Mouse (Mus musculus): ENCODE data around the gene Gbx1. TPM values are rescaled to one million over a fixed set of nuclear protein-coding genes. Genes with fewer than 3 reads are reported as not detected.

Gene Gbx1
- total RNA-seq, 2 experiments from 2014 or later, result not detected

DNA sequence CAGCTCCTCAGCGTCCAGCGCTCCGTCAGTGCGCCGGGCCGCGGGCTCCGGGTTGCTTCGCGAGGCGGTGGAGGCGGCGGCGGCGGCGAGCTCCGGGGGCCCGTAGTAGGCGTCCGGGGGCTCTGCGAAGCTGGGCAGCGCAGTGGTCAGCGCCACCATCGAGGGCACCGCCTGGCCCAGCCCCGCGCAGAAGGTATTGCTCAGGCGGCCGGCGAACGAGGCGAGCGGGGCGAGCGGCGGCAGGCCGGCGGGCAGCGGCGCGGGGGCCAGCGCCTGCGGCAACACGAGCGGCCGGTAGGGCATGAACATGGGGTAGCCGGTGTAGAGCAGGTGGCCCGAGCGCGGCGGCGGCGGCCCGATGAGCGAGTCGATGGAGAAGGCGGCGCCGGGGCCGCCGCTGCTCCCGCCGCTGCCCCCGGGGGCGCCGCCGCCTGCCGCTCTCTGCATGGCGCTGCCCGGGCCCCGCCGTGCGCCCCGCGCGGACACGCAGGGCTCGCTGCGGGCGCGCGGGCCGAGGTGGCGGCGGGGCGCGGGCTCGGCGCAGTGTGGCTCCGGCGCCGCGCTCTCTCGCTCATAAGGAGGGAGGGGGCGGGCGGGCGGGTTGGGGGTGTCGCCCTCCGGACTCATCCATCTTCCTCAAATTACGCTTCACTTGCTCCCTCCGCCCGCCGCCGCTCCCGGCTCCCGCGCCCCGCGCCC is 663 bp downstream of the Gbx1 start:
- no peak for ATAC-seq (replicated peaks; ENCODE audit: low FRiP score, low TSS enrichment, poor library complexity, severe bottlenecking)

DNA sequence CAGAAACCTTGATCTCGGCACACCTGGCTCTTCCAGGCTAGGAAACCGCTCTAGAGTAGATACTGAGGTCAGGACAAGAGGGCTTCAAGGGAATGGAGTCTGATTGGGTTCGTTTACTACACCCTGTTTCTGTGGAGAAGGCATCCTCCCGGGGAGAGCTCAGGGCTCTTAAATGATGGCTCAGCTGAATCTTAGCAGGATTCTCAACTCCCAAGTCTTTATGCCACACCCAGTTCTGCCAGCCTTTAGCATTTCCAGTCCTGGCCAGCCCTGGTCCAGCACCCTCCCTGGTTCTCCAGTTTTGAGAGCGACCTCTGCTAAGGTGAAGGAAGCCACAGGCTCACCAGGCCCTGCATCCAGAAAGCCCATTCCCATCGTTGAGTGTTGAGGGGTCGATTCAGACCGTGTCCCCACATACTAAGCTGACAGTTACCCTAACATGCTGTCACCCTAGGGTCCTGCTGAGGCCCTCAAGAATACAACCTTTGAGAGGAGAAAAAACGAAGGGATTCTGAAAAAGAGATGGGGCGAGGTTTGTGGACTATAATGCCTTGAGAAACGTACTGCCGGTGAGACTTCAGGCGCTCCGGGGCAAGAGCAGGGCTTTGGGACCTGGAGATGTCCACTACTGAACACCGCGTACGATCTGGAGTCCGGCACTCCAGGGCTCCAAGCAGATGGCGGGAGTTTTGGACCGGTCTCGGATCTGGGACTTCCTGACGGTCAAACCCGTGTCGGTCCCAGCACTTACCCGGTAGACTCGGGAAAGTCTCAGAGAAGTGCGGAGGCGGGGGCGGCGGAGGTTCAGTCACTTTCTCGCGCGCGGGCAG is 1.4 kb downstream of the Gbx1 start:
- no peak for ATAC-seq (replicated peaks; ENCODE audit: low FRiP score, low TSS enrichment, poor library complexity, severe bottlenecking)

DNA sequence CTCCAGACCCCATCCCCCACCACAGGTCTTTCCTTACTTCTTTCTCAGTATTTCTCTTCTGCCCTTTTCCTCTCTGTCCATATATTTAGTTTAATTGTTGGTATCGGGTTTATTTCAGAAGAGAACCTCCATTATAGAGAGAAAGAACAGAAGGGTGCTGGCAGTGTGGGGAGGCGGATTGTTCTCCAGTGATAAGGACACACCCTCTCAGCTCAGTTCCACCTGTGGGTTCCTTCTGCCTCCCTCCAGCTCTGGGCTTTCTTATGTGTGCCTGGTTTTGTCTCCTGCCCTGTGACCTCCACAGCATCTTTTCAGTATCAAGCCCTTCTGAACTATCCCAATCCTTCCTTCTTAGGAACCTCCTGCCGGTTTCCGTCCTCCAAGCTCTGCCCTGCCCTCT is 2.5 kb downstream of the Gbx1 start:
- peak; percentile 61; the same call in 1 of the 2 replicates for ATAC-seq (replicated peaks; ENCODE audit: low FRiP score, low TSS enrichment, poor library complexity, severe bottlenecking)

DNA sequence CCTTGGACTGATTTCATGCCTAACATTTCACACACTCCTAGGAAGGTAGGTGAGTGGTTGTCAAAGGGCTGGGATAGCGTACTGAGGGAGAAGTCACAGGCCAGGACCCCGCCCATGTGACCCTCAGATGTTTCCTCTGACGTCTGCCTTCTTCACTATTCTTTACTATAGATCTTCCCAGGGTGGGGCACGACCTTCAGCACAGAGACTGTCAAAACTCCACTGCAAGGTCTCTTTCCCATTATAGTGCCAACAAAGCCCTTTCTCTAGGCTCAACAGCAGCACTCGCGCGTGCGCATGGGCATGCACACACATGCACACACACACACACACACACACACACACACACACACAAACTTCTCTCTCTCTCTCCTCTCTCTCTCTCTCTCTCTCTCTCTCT is 3.2 kb downstream of the Gbx1 start:
- no peak for ATAC-seq (replicated peaks; ENCODE audit: low FRiP score, low TSS enrichment, poor library complexity, severe bottlenecking)

DNA sequence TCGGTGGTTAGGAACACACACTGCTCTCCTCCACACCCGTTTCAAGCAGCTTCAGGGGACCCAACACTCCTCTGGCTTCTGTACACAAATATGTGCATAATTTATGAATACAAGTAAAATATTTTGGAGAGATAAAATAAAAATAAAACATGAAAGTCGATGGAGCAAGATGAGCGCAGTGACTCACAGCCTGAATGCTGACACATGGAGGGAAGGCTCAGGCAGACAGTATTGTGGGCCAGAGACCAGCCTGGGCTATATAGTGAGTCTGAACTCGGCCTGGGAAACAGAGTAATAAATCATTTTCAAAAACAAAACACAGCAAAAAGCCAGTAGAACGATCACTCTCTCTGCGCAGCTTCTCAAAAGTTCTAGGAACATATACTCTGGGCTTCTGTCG is 5.6 kb downstream of the Gbx1 start:
- no peak for ATAC-seq (replicated peaks; ENCODE audit: low FRiP score, low TSS enrichment, poor library complexity, severe bottlenecking)

DNA sequence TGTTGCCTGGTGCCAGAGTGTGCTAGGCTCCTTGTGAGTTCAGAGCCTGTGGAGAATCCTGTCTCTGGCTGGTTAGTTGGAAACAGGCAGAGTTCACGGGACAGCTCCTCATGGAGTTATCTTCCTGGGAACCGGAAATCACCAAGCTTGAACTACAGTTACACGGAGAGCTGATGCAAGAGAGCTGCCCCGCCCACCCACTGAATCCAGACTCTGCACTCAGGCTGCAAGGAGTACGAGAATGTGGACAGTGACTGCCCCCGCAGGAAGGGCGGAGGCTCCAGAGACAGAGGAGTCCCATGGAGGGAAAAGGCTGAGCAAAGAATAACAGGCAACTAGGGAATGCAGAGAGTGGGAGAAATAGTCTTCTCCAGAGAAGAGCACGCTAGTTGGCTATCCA is 14.7 kb downstream of the Gbx1 start:
- no peak for ATAC-seq (replicated peaks; ENCODE audit: low FRiP score, low TSS enrichment, poor library complexity, severe bottlenecking)

DNA sequence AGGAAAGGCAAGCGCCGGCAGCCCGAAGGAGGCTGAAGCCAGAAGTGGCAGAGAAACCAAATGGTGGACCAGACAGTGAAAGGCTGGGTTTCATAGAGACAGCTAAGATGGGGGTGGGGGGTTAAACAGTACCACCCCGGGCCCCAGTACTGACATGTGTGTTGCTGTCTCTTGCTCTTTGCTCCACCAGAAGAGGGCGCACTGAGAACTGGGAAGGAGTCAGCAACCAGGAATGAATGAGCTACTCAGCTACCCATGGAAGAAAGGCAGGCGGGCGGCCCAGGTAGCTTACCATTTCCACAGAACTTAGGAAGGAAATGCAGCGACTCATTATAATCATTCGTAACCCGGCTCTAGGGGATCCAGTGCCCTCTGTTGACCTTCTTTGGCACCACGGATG is 16.4 kb downstream of the Gbx1 start:
- ATAC-seq (replicated peaks; ENCODE audit: low FRiP score, low TSS enrichment, poor library complexity, severe bottlenecking), result peak; percentile 38; the same call in 1 of the 2 replicates

DNA sequence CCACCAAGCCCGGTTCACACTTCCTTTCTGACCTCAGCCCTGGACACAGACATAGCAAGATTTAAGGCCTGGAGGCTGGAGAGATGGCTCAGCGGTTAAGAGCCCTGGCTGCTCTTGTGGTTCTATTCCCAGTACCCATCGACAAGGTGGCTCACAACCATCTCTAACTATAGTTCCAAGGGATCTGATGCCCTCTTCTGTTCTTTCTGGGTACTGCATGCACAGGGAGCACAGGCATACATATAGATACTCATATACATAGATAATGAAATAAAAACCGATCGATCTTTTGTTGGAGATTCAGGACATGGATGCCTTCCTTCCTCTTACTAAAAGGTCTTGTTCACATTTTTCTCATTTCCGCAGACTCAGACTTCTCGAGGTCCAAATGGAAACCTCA is 18.6 kb downstream of the Gbx1 start:
- ATAC-seq (replicated peaks; ENCODE audit: low FRiP score, low TSS enrichment, poor library complexity, severe bottlenecking), result no peak

DNA sequence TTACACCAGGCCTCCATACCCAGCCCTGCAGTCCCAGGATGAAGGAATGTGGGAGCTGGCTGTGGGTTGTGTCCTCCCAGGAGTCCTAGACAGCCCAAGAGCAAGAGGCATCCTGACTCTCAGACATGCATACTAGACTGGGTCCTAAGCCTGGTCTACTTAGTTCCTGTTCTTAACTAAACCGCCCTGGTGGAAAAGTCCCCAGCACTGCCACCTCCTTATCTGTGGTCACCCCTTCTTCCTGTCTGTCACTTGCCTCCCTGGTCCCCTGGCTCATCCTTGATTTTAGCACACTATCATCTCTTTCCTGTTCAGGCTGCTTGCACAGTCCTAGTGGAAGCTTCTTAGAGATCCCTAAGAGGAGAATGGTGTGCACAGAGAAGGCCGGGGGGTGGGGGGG is 21.5 kb downstream of the Gbx1 start:
- peak; percentile 59; the same call in 1 of the 2 replicates for ATAC-seq (replicated peaks; ENCODE audit: low FRiP score, low TSS enrichment, poor library complexity, severe bottlenecking)

DNA sequence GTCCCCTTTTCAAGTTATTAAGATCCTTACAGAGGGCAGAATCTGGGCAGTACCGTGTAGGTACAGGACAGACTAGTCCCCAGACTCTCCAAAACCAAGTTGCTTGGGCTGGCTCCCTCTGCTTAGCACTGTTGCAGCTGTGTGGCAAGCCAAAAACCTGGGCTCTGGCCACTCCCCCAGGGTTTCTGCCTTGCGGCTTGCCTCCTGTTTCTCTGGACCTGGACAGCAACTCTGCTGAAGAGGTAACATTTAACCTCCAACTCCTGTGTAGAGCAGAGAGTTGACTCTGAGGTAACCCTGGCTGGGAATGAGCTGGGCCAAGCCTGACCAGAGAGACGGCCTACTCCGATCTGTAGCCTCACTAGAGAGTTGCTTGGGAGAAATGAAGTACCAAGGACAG is 24.2 kb downstream of the Gbx1 start:
- ATAC-seq (replicated peaks; ENCODE audit: low FRiP score, low TSS enrichment, poor library complexity, severe bottlenecking), result no peak

DNA sequence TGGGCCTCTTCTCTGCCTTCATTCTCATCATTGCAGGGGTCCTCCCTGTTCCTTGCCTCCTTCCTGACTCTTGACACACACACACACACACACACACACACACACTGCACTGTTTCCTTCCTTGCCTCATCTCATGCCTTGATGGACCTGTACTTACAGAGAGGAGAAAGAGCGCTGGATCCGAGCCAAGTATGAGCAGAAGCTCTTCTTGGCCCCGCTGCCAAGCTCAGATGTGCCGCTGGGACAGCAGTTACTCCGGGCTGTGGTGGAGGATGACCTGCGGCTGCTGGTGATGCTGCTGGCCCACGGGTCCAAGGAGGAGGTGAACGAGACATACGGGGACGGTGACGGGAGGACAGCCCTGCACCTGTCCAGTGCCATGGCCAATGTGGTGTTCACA is 26.2 kb downstream of the Gbx1 start:
- no peak for ATAC-seq (replicated peaks; ENCODE audit: low FRiP score, low TSS enrichment, poor library complexity, severe bottlenecking)

DNA sequence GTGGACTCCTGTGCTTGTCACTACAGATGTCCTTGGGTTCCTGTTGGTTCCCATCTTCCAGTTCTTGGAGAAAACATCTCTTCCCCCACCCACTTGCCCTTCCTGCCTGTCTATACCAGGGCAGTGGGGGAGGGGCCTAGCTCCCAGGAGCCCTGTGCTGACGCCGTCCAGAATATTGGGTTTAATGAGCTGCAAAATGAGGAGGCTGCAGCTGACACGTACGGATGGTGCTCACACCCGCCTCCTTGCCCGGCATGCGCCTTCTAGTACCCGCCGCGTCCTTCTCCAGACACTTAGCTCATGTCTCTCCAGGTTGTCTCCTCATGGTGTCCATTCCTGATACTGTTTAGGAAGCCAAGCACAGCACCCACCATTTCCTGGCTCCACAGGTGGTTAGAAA is 27.9 kb downstream of the Gbx1 start:
- no peak for ATAC-seq (replicated peaks; ENCODE audit: low FRiP score, low TSS enrichment, poor library complexity, severe bottlenecking)

DNA sequence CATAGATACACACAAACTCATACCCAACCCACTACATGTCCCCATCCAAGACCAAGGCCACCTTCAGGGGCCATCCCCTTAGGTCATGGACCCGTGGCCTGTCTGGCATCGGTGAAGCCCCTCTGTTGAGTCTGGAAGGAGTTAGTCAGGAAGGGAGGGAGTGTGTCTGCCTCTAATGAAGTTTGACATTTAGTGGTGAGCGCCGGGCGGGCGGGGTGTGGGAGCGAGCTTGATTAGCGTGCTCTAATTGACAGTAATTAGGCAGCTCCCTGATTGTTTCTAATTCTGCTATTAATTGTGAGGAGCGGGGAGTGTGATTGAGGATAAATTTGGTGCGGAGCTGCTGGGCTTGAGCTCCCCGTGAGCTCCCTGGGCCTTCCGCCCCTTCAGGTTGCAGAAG is 29.5 kb downstream of the Gbx1 start:
- ATAC-seq (replicated peaks; ENCODE audit: low FRiP score, low TSS enrichment, poor library complexity, severe bottlenecking), result no peak

DNA sequence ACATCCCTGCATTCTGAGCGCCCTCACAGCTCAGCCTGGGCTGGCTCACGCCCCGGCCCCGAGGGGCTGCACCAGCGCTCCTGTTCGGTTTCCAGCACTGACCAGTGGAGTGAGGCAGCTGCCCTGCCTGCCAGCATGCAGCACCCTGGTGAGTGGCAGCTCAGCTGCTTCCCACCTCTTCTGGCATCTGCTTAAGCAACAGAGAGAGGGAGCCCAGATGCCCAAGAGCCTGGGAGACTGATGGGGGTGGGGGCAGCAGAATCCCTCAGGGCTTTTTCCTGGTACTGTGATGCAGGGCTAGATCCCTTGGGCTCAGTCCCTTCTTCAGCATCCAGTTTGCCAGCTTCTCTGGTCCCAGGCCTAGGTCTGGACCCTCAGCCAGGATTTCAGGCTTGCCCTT is 30.2 kb downstream of the Gbx1 start:
- ATAC-seq (replicated peaks; ENCODE audit: low FRiP score, low TSS enrichment, poor library complexity, severe bottlenecking), result no peak

DNA sequence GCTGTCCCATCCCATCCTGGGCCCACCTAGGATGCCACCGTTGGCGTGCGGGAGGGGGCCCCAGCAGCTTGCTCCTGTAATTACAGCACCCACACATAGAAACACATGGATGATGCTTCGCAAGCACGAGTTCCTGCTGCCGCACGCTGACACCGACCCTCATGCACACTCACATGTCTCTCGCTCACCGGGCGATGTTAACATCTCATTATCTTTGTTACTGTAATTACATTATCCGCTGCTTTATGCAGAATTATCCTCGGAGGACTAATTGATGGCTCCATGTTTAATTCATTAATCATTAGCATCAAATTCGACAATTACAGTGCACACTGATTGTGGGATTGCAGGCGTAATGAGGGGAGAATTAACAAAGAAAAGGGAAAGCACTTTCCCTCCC is 32.0 kb downstream of the Gbx1 start:
- no peak for ATAC-seq (replicated peaks; ENCODE audit: low FRiP score, low TSS enrichment, poor library complexity, severe bottlenecking)

DNA sequence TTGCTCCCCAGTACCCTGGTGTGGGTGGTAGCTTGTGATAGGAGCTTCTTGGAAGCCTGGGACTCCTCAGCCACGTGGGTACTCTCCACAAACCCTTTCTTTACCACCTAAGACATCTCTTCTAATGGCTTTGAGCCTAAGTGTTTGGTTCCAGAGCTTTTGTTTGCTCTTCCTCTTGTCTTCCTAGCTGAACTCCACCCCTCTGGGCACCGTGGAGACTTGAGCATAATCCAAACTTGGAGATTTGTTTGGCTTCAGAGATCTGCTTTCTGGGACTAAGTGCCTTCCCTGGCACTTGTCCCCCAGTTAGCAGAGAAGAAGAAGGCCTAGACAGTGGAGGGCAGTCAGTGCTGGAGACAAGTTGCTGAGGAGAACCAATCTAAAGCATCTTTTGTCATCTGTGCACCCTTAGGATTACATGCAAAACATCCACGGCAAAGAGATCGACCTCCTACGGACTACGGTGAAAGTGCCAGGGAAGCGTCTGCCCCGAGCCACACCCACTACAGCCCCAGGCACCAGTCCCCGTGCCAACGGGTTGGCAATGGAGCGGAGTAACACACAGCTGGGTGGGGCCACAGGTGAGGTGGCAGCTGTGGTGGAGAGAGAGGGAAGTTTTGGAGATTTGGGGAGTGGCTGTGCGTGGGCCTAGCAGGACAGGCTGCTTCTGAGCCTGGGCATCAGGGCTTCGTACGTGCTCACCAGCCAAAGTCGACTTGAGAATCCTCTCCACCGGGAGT is 34.3 kb downstream of the Gbx1 start:
- ATAC-seq (replicated peaks; ENCODE audit: low FRiP score, low TSS enrichment, poor library complexity, severe bottlenecking), result no peak

DNA sequence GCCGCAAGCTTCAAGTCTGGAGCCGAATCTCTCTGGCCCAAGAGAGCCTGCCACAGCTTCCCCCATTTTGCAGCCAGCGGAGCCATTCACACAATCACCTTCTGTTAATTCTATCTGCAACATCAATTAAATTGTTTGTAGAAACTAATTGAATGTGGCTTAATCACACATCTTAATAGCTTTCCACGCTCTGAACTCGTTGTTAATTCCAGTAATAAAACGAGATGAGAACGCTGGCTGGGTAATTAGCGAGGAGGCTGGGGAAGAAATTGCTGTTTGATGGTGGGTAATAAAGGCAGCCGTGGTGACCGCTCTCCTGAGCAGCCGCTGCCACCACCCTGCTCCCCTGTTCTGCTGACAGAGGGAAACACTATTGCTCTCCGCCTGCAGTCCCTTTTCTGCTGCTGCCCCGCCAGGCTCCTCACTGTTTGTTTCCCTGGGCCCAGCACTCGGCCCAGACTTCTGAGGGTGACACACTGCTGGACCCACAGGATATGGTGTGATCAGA is 36.5 kb downstream of the Gbx1 start:
- no peak for ATAC-seq (replicated peaks; ENCODE audit: low FRiP score, low TSS enrichment, poor library complexity, severe bottlenecking)

DNA sequence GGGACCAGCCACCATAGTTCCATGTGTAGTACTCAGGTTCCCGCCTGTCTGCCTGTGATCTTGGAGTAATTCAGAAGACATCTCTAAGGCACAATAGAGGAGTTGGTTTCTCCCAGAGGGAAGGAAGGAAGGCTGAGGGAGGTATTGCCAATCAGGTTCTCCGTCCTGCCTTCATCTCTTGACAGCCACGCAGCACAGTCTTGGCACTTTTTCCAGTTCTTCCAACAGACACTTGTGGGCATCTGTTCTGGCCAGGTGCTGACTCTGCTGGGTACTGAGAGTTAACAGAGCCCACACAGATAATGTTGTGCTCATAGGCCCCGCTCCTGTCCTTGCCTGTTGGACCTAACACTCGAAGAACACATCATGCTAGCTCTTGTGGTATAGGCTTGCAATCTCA is 40.3 kb downstream of the Gbx1 start:
- ATAC-seq (replicated peaks; ENCODE audit: low FRiP score, low TSS enrichment, poor library complexity, severe bottlenecking), result no peak

DNA sequence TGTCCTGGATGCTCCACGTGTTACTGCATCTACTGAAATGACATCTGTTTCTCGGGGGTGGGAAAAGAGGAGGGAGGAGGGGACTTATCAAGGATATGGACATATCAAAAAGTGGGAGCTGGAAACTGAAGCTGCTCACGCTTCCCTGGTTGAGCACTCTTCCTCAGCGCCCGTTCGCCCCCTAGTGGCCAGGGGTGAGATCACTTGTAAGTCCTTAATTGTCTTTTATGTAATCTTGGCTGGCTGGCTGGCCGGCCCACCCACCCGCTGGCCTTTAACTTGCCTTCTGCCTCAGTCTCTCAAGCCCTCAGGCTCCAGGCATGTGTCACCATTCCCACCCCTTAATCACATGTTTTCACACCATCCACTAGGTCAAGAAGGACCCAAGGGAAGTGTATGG is 40.9 kb downstream of the Gbx1 start:
- ATAC-seq (replicated peaks; ENCODE audit: low FRiP score, low TSS enrichment, poor library complexity, severe bottlenecking), result peak; percentile 51

DNA sequence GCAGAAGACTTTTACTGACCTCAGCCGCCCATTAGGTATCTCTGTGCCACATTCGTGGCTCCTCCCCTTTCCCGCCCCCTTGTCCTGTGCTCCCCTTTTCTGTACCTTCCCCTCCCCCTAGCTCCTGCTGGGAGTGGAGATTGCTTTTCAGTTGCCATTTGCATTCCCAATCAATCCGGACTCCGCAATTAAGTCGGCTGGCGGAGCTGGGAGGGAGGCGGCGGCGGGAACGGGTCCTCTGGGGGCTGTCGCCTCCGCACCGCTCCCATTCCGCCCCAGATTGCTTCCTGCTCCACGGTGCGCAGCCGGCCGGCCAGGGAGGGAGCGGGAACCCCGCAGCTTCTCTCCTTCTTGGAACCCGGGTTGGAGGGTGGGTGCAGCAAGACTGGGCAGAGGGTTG is 42.0 kb downstream of the Gbx1 start:
- no peak for ATAC-seq (replicated peaks; ENCODE audit: low FRiP score, low TSS enrichment, poor library complexity, severe bottlenecking)
